21 mouse cellular contexts compared by ENCODE assay signal in the genomic region with DNA sequence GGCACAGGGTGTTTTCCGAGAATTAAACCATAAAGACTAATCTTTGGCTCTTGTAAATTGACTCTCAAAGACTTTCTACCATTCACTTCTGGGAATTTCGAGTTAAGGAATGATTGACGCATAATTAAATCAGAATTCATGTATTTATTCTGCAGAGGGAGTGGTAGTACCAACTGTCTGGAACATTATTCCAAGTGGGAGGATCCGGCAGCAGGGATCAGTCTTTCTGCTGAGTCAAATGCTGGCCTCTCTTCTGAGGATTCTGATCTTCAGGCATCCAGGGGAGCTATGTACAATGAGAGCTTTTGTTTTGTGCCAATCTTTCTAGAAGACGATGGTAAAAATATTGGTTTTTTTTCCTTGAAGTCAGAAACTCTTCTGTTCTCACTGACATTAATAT.
DNase-seq lines count a peak whose midpoint lies in the region; ATAC-seq and TF ChIP-seq lines count a peak whose summit lies in the region.
"Had no signal": no experiment of that assay in that cellular context is flagged by ENCODE, and none has a peak within 500 bp of the region (broad histone marks: within the 10 kb centered on the region; RNA-seq: fewer than 3 reads in every experiment).

No protein-coding gene starts in this region.

- DNase-seq in forebrain, embryonic 10.5 days (ENCODE audit: extremely low spot score, low spot score), result no peak
- DNase-seq in retina, embryonic 14.5 days (ENCODE audit: low spot score), result peak; percentile 5
- DNase-seq in retina, postnatal 1 day, result no peak
- DNase-seq in right cerebral cortex, postnatal 14 days, result no peak
- DNase-seq: adrenal gland, postnatal 14 days; cerebellum, adult 2 months; cerebellum, postnatal 25 days; gastrocnemius, postnatal 10 days; heart, adult 18-20 months; heart, postnatal 10 days; heart, postnatal 4 days had no signal

- no peak overlapping the region for H3K4me2 ChIP-seq in forebrain, embryonic 13.5 days
- H3K4me2 ChIP-seq in forebrain, embryonic 16.5 days (ENCODE audit: low read length), result no peak overlapping the region
- H3K4me2 ChIP-seq in intestine, postnatal 0 days (replicated peaks; ENCODE audit: low read depth), result no peak overlapping the region
- H3K4me2 ChIP-seq: embryonic facial prominence, embryonic 13.5 days; hindbrain, embryonic 12.5 days had no signal

- 0 out of 2 replicates have a peak, but pooled peaks cover 3% of the 10 kb centered on the region for H3K4me1 ChIP-seq in forebrain, embryonic 13.5 days
- peaks cover 38% of the 10 kb centered on the region for H3K4me1 ChIP-seq in forebrain, embryonic 10.5 days
- H3K4me1 ChIP-seq in forebrain, embryonic 16.5 days (replicated peaks; ENCODE audit: control insufficient read depth, insufficient read depth, low read length), result peaks cover 5% of the 10 kb centered on the region; the same call in 1 of the 2 replicates
- H3K4me1 ChIP-seq in intestine, postnatal 0 days (replicated peaks; ENCODE audit: control insufficient read depth, insufficient read depth, low read length), result no peaks in the 10 kb centered on the region
- H3K4me1 ChIP-seq: heart, embryonic 10.5 days had no signal

- WGBS in forebrain, embryonic 13.5 days, result 36% methylated on average over 5 of the region's 5 CpGs
- 57% methylated on average over 5 of the region's 5 CpGs for WGBS in forebrain, embryonic 10.5 days
- 28% methylated on average over 5 of the region's 5 CpGs for WGBS in forebrain, embryonic 16.5 days
- 71% methylated on average over 5 of the region's 5 CpGs for WGBS in intestine, postnatal 0 days

- no peaks in the 10 kb centered on the region for H3K36me3 ChIP-seq in forebrain, embryonic 13.5 days (ENCODE audit: poor library complexity, severe bottlenecking)
- H3K36me3 ChIP-seq in forebrain, embryonic 10.5 days (replicated peaks), result no peaks in the 10 kb centered on the region
- H3K36me3 ChIP-seq in forebrain, embryonic 16.5 days (ENCODE audit: control insufficient read depth, insufficient read depth), result no peaks in the 10 kb centered on the region
- no peaks in the 10 kb centered on the region for H3K36me3 ChIP-seq in intestine, postnatal 0 days (ENCODE audit: control insufficient read depth, insufficient read depth)
- H3K36me3 ChIP-seq: embryonic facial prominence, embryonic 13.5 days; heart, embryonic 10.5 days; hindbrain, embryonic 12.5 days had no signal

- no peak overlapping the region for H3K9ac ChIP-seq in forebrain, embryonic 13.5 days
- no peak overlapping the region for H3K9ac ChIP-seq in forebrain, embryonic 16.5 days (replicated peaks; ENCODE audit: low read depth, low read length)
- H3K9ac ChIP-seq in intestine, postnatal 0 days (ENCODE audit: low read depth, low read length), result no peak overlapping the region
- H3K9ac ChIP-seq: embryonic facial prominence, embryonic 13.5 days; hindbrain, embryonic 12.5 days had no signal

- peak; percentile 50; the same call in 1 of the 2 replicates for ATAC-seq in forebrain, embryonic 13.5 days
- ATAC-seq in forebrain, embryonic 16.5 days, result peak; percentile 80
- ATAC-seq in intestine, postnatal 0 days, result no peak
- ATAC-seq: activated CD4-positive, CD25-positive, alpha-beta regulatory T cell, adult 4 months; hindbrain, embryonic 16.5 days; inflammation-experienced regulatory T-cells, adult 6 months; Patski had no signal

- H3K27me3 ChIP-seq in forebrain, embryonic 13.5 days, result no peaks in the 10 kb centered on the region
- no peaks in the 10 kb centered on the region for H3K27me3 ChIP-seq in forebrain, embryonic 10.5 days (ENCODE audit: poor library complexity, severe bottlenecking)
- H3K27me3 ChIP-seq in forebrain, embryonic 16.5 days (replicated peaks; ENCODE audit: control insufficient read depth, insufficient read depth, low read length), result no peaks in the 10 kb centered on the region
- H3K27me3 ChIP-seq in intestine, postnatal 0 days (replicated peaks; ENCODE audit: control insufficient read depth, insufficient read depth, low read length), result no peaks in the 10 kb centered on the region
- H3K27me3 ChIP-seq: embryonic facial prominence, embryonic 13.5 days; hindbrain, embryonic 12.5 days; Patski had no signal

- no peak overlapping the region for H3K4me3 ChIP-seq in forebrain, embryonic 13.5 days
- H3K4me3 ChIP-seq in forebrain, embryonic 10.5 days, result no peak overlapping the region
- no peak overlapping the region for H3K4me3 ChIP-seq in forebrain, embryonic 16.5 days (replicated peaks; ENCODE audit: low read length)
- no peak overlapping the region for H3K4me3 ChIP-seq in intestine, postnatal 0 days (ENCODE audit: low read depth, low read length)
- H3K4me3 ChIP-seq: embryonic facial prominence, embryonic 13.5 days; heart, embryonic 10.5 days; hindbrain, embryonic 12.5 days had no signal

- TF ChIP-seq CTCF in intestine, postnatal 0 days (IDR thresholded peaks at IDR 0.05; ENCODE audit: low read depth), result no peak

- H3K27ac ChIP-seq in forebrain, embryonic 13.5 days, result no peak overlapping the region
- H3K27ac ChIP-seq in forebrain, embryonic 10.5 days, result no peak overlapping the region
- no peak overlapping the region for H3K27ac ChIP-seq in forebrain, embryonic 16.5 days (ENCODE audit: low read length)
- no peak overlapping the region for H3K27ac ChIP-seq in intestine, postnatal 0 days (ENCODE audit: low read depth, low read length)
- H3K27ac ChIP-seq: embryonic facial prominence, embryonic 13.5 days; heart, embryonic 10.5 days; hindbrain, embryonic 12.5 days had no signal

- H3K9me3 ChIP-seq in forebrain, embryonic 13.5 days (replicated peaks), result no peaks in the 10 kb centered on the region
- H3K9me3 ChIP-seq in forebrain, embryonic 10.5 days, result no peaks in the 10 kb centered on the region
- no peaks in the 10 kb centered on the region for H3K9me3 ChIP-seq in forebrain, embryonic 16.5 days (ENCODE audit: control insufficient read depth, low read length)
- H3K9me3 ChIP-seq in intestine, postnatal 0 days (ENCODE audit: control insufficient read depth), result no peaks in the 10 kb centered on the region
- H3K9me3 ChIP-seq: embryonic facial prominence, embryonic 13.5 days; heart, embryonic 10.5 days; hindbrain, embryonic 12.5 days had no signal
